Mouse (Mus musculus) spleen, postnatal 36 days (tissue): ENCODE results near the gene Tbx18.

Experiments
- DNase-seq, 2 experiments: peaks; one replicate each; pipeline ENCODE4 v3.0.0; 2022; ENCODE audit warnings: low spot score in 2 of 2, mixed read lengths in 1 of 2

Tbx18 gene

GRCm38 (mm10) chr9:87730961-87731535, at the start of gene Tbx18:
Gene Tbx18, minus strand, starts transcription at chr9:87731260.
- no peak for DNase-seq

GRCm38 (mm10) chr9:87773951-87774350, 42.9 kb upstream of the Tbx18 start:
- DNase-seq, result no peak

DNA sequence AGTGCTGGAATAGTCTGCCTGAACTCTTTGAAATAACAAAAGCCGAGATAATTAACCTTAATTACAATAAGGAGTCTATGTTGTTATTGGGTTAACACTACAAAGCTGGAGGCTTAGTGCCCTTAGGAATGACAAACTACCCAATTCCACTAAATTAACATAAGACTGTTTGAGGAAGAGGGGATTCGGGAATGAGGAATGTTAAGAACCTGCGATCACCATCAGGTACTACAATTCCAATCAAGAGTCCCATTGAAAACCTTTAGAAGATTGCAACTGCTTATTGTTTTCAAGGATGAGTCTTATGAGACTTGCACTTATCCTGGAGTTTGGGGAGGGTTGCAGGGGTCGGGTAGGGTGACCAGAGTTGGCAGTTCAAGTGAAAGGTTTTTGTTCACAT, 24.6 kb upstream of the Tbx18 start:
- no peak for DNase-seq

DNA sequence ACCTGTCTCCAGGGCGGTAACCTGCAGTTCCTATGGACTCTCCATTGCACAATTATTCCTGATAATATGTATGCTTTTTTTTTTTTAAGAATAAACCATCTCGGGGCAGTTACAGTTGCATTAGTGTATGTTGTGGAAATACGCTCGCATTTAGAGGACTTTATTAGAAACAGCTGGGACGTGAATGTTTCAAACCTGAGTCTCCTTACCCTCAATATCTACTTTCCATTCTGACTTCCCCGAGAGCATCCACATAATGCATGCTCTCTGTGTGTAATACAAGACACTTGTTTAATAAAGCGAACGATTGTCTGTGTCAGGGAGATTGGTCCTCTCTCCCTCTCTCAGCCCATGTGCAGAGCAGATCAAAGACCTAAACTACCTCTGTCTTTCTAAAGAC, 10.5 kb upstream of the Tbx18 start:
- DNase-seq, result no peak

- no peak for DNase-seq
These were observed 9.6 kb upstream of the Tbx18 start for GRCm38 (mm10) chr9:87740667-87741066.

GRCm38 (mm10) chr9:87740241-87740645, 9.2 kb upstream of the Tbx18 start:
- no peak for DNase-seq

- DNase-seq, result no peak
These were observed 8.6 kb upstream of the Tbx18 start for GRCm38 (mm10) chr9:87739543-87740161.

GRCm38 (mm10) chr9:87738766-87739542, 7.9 kb upstream of the Tbx18 start:
- no peak for DNase-seq

DNA sequence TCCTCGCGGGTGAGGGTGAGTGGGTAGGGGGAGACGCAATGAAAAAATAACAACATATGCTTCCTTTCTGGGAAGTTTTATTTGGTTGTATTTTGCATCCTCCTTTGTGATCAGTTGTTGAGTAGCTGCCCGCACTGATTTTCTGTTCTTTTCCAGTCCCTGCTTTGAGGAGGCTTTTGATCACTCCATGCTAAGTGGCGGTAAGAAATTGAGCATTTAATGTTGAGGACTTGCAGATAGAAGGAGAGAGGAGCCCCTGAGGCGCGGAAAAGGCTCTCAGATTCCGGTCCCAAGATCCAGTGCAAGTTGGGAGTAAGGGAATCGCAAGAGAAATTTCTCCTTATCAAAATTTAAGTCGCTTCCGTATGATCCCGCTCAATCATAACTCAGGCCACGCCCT, 7.1 kb upstream of the Tbx18 start:
- DNase-seq, result no peak

GRCm38 (mm10) chr9:87737271-87737670, 6.2 kb upstream of the Tbx18 start:
- DNase-seq, result no peak

DNA sequence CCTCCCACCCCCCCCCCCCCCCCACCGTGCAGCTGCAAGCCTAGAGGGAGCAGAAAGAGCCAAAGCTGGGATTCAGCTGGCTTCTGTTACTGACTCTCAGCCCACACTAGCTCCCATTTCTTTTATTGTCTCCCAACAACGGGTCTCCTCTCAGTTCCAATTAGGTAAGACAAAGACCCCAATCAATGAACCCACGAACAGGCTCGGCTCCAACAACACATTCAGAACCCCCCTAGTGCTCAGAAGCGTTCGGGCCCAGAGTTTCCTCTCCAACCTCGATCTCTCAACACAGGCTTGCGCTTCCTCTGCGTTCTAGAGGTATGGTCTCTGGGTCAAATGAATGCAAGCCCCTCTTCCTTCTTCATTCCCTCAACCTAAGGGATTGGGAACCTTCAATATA, 4.0 kb upstream of the Tbx18 start:
- DNase-seq, result no peak

DNA sequence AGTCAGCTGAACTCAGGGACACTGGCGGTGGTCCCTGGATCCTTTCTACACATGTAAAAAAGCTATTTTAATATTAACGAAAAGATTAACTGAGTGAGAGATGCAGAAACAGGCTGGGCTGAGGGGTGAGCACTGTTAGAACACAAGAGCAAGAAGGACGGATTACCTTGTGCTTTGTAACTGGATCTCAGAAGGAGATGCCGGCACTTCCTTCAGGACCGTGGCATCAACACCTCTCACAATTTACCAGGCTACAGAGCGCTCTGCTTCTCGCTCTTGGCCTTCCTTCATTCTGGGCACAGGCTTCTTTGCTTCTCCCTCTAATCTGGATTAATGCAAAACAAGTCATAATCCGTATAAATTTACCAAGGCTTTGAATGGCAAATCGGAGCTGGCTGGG, 3.6 kb upstream of the Tbx18 start:
- DNase-seq, result no peak

GRCm38 (mm10) chr9:87733732-87734131, 2.7 kb upstream of the Tbx18 start:
- DNase-seq, result no peak

- DNase-seq, result no peak
These were observed 2.2 kb upstream of the Tbx18 start for GRCm38 (mm10) chr9:87733236-87733630.

- no peak for DNase-seq
These were observed 1.6 kb upstream of the Tbx18 start for GRCm38 (mm10) chr9:87732416-87733235.

DNA sequence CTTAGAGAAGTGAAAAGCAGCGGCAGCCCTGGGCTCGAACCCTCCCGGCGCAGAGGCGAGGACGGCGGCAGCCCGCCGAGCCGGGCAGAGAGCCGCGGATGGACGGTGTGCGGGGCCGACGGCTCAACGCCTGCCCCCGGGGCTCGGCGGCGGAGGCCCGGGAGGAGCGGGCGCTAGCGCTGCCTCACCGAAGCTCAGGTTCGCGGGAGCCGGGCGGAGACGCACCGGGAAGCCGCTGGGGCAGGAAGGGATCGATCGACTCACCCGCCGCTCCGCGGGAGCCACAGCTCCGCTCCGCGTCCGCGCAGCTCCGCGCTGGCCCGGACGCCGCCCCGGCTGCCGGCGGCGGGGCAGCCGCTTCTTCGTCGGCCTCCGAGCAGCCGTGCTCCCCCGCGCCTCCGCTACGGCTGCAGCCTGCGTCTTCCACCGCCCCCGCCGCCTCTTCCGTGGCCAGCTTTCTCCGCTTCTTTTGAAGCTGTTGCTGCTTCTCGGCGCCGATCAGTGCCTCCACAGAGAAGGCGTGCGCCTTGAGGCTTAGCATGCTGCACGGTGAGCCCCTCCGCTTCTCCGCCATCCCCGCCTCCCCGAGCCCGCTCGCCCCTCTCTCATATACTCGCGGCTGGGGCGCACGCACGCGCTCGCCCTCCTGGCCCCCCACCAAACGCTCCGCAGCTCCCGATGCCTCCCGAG, 644 bp downstream of the Tbx18 start:
- DNase-seq, result no peak

DNA sequence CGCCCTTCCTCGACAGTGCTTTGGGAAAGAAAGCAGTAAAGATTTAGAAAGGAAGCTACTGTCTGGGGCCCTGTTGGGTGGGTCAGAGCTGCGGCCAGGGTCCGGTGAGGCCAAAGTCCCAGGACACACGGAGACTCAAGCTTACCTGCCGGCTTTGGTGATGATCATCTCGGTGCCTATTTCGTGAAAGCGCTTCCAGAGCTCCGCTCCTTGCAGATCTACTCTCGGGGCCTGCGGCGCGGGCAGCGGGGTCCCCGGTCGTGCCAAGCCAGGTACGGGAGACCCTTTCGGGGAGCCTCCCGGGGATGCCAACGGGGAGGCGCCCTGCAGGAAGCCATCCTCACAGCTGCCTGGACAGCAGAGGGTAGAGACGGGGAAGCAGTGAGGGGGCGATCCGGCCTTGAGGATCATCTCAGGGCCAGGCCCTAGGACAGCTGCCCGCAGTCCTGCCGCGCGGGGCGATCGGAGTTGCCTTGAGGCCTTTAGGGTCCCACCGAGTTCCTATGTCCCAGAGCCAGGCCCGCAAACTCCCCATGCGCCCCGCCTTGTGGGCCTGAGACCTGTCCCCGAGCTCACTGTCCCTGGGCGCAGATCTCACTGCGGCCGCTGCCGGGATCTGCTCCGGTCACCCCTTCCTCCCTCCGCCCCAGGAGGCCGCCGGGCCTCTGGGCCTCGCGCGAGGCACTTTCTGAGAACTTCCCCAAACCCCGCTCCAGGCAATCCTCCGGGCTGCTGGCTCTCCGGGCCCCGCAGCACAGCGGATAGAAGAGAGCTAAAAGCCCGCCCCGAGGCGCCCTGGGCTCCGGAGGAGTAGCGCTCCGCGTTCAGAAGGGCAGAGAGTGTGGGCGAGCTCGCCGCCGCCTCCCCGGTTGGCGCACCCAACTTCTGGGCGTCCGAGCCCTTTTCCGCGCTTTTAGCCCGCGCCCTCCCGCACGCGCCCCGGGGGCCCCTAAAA, 1.5 kb downstream of the Tbx18 start:
- DNase-seq, result no peak

GRCm38 (mm10) chr9:87728107-87728506, 3.0 kb downstream of the Tbx18 start:
- no peak for DNase-seq

DNA sequence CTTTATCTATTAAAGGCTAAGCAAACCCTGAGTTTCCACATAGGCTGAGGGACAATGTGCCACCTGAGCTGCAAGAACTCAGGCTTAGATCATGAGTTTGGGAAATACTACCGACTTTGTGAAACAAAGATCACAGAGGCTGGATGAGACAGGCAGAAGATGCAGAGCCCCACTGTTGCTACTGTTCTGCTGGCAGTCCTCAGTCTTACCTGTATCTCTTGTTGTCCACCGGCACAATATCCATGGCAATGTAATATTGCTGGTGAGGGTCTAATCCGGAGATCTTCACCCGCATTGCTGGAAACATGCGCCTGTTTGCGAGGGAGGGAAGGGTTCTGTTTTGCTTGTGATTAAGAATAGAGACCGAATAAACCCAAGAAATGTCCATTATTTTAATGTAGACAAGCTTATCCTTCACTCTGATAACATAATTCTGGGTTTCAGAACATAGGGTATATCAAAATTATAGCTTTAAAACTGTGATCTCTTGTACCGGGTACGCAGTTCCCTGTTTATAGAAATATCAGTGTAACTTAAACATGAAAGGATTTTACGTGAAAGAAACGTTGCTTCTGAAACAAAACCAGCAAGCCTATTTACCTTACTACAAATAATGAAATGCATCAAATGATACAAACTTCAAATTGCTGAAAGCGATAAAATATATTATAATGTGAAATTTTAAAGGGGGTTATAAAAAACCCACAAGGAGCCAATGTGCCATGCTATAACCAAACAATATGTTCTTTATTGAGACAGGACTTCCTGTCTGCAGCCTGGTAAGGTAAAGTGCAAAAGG, 3.7 kb downstream of the Tbx18 start:
- DNase-seq, result no peak

GRCm38 (mm10) chr9:87721793-87722192, 9.3 kb downstream of the Tbx18 start:
- DNase-seq, result no peak
